Mouse (Mus musculus) kidney, embryonic 16.5 days (tissue): ENCODE data around the gene Hspa12a. TPM values are rescaled to one million over a fixed set of nuclear protein-coding genes. Genes with fewer than 3 reads are reported as not detected.
A peak's percentile ranks its signal among the peaks of the same experiment; 100 is the strongest.

Source experiments
- ATAC-seq: fragments of 200-750 bp; cut with Nextera tagmentation; 2 replicates; pipeline ENCODE4 v1.8.0; 2017; ENCODE audit warnings: moderate TSS enrichment; ENCODE audit not compliant: low FRiP score, low TSS enrichment
- H3K27ac ChIP-seq: fragments of 300-500 bp; sonication (generic); 2 replicates; pipeline ENCODE4 v1.5.1; 2014; ENCODE audit warnings: low read length
- H3K27me3 ChIP-seq: fragments of 300-500 bp; sonication (generic); 2 replicates; pipeline ENCODE4 v1.6.1; 2014; ENCODE audit warnings: low read length, control low read depth, mixed read lengths; ENCODE audit not compliant: insufficient read depth
- H3K36me3 ChIP-seq: fragments of 300-500 bp; sonication (generic); 2 replicates; pipeline ENCODE4 v1.6.1; 2014; ENCODE audit warnings: low read length, control low read depth, mixed read lengths; ENCODE audit not compliant: insufficient read depth
- H3K4me1 ChIP-seq: fragments of 300-500 bp; sonication (generic); 2 replicates; pipeline ENCODE4 v1.6.1; 2014; ENCODE audit warnings: low read length, control low read depth, mixed read lengths; ENCODE audit not compliant: insufficient read depth
- H3K4me2 ChIP-seq: fragments of 300-500 bp; sonication (generic); replicated peaks from 2 replicates; pipeline ENCODE4 v1.6.1; 2014; ENCODE audit warnings: low read depth, low read length
- H3K4me3 ChIP-seq: fragments of 300-500 bp; sonication (generic); 2 replicates; pipeline ENCODE4 v1.5.1; 2014; ENCODE audit warnings: mild to moderate bottlenecking, low read length
- H3K9ac ChIP-seq: fragments of 300-500 bp; sonication (generic); replicated peaks from 2 replicates; pipeline ENCODE4 v1.6.1; 2014; ENCODE audit warnings: low read length
- H3K9me3 ChIP-seq: fragments of 300-500 bp; sonication (generic); 2 replicates; pipeline ENCODE4 v1.6.1; 2016; ENCODE audit warnings: low read length, control low read depth
- WGBS: fragments of 180-500 bp; shearing (Covaris S2); extraction: QIAGEN DNeasy Blood & Tissue Kit; methylation state at CpG from one replicate; pipeline ENCODE4 v1.1.7; 2014; 5-methylcytosine and 5-hydroxymethylcytosine counted together
- polyA plus RNA-seq: library from polyadenylated mRNA; unstranded; fragments of >200 nt; fragmentation: Nextera tagmentation; extraction: Ambion mirVana; gene quantifications from 2 replicates; pipeline ENCODE4 v1.2.1, GENCODE M21; 2015

Hspa12a gene
- polyA plus RNA-seq, 1 experiment from 2014 or later, result 18.1 TPM

DNA sequence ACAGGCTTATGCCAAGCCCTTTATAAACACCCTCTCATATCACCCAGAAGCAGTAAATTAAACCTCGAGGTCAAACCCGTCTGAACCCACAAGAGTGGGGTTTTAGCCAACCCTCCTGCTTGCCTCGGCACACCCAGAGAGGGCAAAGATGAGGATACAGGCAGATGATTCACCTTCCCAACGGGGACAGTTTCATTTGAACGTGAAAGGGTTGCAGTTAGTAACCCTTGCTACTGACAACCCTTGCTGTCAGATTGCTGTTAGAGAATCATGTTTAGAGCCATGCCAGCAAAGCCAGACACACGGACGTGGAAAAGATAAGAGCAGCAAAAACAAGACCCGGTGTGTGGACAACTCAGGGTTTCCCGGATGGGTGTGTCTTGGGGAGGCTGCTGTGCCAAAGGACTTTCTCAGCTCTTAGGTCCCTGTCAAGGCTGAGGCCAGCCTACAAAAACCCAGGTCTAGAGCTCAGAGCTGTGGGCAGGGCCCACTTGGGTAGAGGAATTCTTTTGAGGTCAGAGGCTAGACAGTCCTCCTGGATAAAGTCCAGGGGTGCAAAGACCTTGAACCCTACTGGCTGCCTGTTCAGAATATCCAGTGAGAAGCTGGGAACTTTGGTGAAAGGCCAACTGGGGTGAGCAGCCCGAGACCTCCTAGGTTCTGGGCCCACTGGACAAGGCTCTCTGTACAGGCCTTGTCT, 90.3 kb downstream of the Hspa12a start:
- H3K27ac ChIP-seq, result no peak overlapping the region
- ATAC-seq, result 0 out of 2 replicates have a peak, but pooled peaks have one; percentile 15
- WGBS, result 58% methylated on average over 10 of the region's 10 CpGs

DNA sequence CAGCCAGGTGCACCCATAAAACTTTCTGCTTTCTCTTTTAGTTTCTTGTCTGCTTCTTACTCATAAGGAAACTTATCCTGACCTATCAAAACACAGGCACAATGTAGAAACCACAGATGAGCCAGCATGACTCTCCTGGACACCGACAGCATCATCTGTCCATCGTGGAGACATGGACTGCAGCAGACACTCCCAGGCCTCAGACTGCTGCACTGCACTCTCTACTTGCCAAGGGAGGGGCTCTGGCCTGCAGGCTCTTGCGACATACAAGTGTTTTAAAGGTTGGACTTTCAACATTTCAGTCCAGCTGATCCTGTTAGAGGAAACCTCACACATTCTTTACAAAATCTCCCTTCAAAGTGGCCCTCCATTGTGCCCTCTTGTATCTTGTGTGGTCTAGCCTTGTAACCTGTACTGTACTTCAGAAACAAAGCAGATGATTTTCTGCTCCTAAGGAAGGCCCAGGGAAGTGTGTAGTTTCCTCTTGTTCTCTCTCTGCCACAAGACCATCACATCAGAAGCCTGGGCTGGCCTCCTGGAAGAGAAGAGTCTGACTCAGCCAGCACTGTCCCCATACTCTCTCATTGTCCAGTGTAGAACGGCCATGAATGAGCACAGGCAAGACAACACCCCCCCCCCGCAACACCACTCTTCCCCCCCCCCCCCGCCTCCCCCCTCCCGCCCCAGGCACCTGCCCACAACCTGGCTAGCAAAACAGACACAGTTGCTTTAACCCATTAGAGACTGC, 92.6 kb downstream of the Hspa12a start:
- Histone ChIP-seq H3K9ac (no peak overlapping the region), H3K9me3 (no peaks in the 10 kb centered on the region), H3K36me3 (peaks cover 3% of the 10 kb centered on the region; the same call in 1 of the 2 replicates), H3K4me1 (peaks cover 11% of the 10 kb centered on the region; the same call in 1 of the 2 replicates), H3K27me3 (no peaks in the 10 kb centered on the region), H3K27ac (no peak overlapping the region), H3K4me2 (no peak overlapping the region), H3K4me3 (no peak overlapping the region)
- 55% methylated on average over 5 of the region's 7 CpGs for WGBS
- ATAC-seq, result no peak

More for the DNA sequence above, 90.3 kb downstream of the Hspa12a start:
- Histone ChIP-seq H3K4me2 (no peak overlapping the region), H3K36me3 (no peaks in the 10 kb centered on the region), H3K4me3 (no peak overlapping the region), H3K9ac (no peak overlapping the region), H3K4me1 (peaks cover 11% of the 10 kb centered on the region; the same call in 1 of the 2 replicates), H3K27me3 (no peaks in the 10 kb centered on the region), H3K9me3 (no peaks in the 10 kb centered on the region)

DNA sequence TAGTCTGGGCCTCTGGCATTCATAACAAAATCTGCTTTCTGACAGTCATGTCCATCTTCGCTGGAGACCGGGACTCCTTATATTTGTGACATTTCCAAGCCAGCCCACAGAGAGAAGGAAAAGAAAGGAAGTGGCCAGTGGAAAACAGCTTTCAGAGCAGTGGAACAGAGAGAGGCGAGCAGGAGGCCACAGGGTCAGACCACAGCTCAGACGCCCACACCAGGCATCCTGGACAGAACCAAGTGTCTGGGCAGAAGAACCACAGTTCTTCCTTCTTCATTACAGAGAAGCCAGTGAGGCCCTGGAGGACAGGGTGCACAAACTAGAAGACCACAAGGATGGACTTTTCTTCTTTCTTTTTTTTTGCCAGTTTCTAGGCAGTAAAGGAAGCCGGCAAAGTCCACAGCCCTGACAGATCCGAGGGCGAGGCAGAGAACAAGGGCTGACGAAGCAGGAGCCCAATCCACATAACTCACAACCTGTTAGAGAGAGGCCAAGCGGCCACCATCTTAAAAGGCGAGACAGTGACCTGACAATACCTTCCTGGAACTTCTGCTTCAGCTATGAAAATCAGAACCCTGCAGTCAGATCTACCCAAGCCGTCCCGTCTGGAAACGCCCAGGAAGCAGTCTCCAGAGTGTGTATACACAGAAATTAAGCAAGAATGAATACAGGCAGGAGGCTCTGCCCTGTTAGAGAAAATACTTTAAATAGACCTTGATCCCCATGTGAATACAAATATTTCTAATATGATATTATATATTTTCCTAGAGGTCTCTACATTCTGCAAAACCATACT, 93.9 kb downstream of the Hspa12a start:
- peaks cover 5% of the 10 kb centered on the region; the same call in 1 of the 2 replicates for H3K36me3 ChIP-seq
- ATAC-seq, result no peak
- peaks cover 11% of the 10 kb centered on the region; the same call in 1 of the 2 replicates for H3K4me1 ChIP-seq
- H3K27me3 ChIP-seq, result no peaks in the 10 kb centered on the region
- no peak overlapping the region for H3K4me2 ChIP-seq
- H3K9me3 ChIP-seq, result no peaks in the 10 kb centered on the region
- WGBS, result 66% methylated on average over 13 of the region's 13 CpGs
- H3K9ac ChIP-seq, result no peak overlapping the region
- no peak overlapping the region for H3K4me3 ChIP-seq
- no peak overlapping the region for H3K27ac ChIP-seq

DNA sequence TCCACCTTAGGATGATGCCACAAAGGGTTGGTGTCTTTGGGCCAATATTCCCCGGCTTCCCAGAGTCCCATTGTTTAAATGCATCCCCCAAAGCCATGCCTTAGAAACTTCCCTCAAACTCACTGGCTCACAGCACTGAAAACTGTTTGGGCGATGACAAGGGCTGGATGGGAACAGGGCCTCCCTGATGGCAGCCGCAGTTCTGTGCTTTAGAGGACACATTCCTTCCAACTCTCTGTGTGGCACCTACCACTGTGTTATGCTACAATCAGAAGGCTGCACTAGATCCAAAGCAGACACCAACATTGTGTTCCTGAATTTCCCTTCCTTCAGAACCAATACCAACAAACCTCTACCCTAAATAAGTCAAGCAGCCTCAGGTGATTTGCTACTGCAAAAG, 99.8 kb downstream of the Hspa12a start:
- WGBS, result 84% methylated on average over 3 of the region's 3 CpGs
- H3K9ac ChIP-seq, result no peak overlapping the region
- ATAC-seq, result no peak
- peaks cover 5% of the 10 kb centered on the region; the same call in 1 of the 2 replicates for H3K4me1 ChIP-seq
- H3K27ac ChIP-seq, result no peak overlapping the region
- H3K36me3 ChIP-seq, result peaks cover 5% of the 10 kb centered on the region; the same call in 1 of the 2 replicates
- no peaks in the 10 kb centered on the region for H3K9me3 ChIP-seq
- H3K4me3 ChIP-seq, result no peak overlapping the region
- no peak overlapping the region for H3K4me2 ChIP-seq
- H3K27me3 ChIP-seq, result no peaks in the 10 kb centered on the region

DNA sequence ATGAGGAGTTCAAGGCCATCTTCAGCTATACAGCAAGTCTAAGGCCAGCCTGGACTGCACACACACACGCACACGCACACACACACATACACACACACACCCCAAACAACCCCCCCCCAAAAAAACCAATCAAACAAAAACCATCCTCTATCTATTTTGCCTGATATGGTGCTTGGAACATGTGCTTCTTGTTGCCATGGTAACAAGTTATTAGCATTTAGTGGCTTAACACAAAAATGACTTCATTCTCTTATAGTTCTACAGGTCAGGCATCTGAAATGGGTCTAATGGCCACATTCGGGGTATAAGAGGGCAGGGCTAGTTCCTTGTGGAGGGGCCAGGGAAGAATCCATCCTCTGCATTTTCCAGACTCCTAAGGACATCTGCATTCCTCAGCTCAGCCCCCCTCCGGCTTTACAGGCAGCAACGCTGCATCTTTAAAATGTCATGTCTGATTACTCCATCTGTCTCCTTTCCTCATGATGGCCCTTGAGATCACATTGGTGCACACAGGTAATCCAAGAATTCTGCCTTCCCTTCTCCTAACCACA, 102.7 kb downstream of the Hspa12a start:
- WGBS, result 85% methylated on average over 5 of the region's 5 CpGs
- Histone ChIP-seq H3K27me3 (no peaks in the 10 kb centered on the region), H3K27ac (no peak overlapping the region), H3K4me2 (no peak overlapping the region), H3K4me3 (no peak overlapping the region), H3K9ac (no peak overlapping the region), H3K36me3 (peaks cover 1% of the 10 kb centered on the region; the same call in 1 of the 2 replicates), H3K9me3 (no peaks in the 10 kb centered on the region), H3K4me1 (peaks cover 11% of the 10 kb centered on the region; the same call in 1 of the 2 replicates)
- ATAC-seq, result no peak

DNA sequence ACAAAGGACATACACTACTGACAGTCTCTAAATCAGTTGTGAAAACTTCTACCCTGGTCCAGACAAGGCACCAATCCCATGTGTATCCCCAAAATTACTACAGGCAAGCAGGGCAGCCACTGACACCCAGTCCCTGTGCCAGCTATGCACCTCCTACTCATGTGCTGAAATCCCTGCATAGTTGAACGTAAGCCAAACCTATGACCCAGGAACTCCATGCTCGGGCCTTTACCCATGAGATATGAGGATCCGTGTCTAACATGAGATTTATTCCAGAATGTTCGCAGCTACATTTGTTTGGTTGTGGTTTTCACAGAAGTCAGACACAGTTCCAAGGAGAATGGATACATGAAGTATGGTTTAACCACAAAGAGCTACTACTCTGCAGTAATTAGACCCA, 103.6 kb downstream of the Hspa12a start:
- Histone ChIP-seq H3K4me3 (no peak overlapping the region), H3K36me3 (no peaks in the 10 kb centered on the region), H3K27ac (no peak overlapping the region), H3K4me1 (peaks cover 11% of the 10 kb centered on the region; the same call in 1 of the 2 replicates), H3K4me2 (no peak overlapping the region), H3K27me3 (no peaks in the 10 kb centered on the region), H3K9me3 (no peaks in the 10 kb centered on the region), H3K9ac (no peak overlapping the region)
- 74% methylated on average over 4 of the region's 4 CpGs for WGBS
- no peak for ATAC-seq

DNA sequence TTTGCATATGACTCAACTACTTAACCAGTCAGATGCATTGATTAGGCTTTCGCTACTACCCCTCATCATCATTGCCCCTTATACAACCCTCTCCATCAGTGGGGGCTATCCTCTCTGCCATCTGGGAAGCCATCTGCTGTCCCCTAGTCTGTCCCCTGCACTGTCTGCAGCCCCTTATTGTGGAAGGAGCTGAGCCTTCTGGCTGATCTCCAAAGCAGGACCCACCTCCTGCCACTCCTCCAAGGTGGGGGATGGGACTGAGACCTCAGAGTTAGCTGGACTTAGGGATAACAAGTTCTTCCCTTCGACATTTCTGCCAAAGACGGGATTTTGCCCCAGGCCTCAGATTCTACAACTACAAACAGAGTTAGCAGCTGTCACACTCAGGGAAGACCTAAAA, 104.1 kb downstream of the Hspa12a start:
- H3K9me3 ChIP-seq, result no peaks in the 10 kb centered on the region
- no peak overlapping the region for H3K4me2 ChIP-seq
- H3K27ac ChIP-seq, result peak overlapping the region; percentile 23; the same call in 1 of the 2 replicates
- no peak for ATAC-seq
- WGBS, result 75% methylated on average over 3 of the region's 3 CpGs
- H3K9ac ChIP-seq, result no peak overlapping the region
- no peak overlapping the region for H3K4me3 ChIP-seq
- H3K36me3 ChIP-seq, result no peaks in the 10 kb centered on the region
- no peaks in the 10 kb centered on the region for H3K27me3 ChIP-seq
- peaks cover 14% of the 10 kb centered on the region; the same call in 1 of the 2 replicates for H3K4me1 ChIP-seq

DNA sequence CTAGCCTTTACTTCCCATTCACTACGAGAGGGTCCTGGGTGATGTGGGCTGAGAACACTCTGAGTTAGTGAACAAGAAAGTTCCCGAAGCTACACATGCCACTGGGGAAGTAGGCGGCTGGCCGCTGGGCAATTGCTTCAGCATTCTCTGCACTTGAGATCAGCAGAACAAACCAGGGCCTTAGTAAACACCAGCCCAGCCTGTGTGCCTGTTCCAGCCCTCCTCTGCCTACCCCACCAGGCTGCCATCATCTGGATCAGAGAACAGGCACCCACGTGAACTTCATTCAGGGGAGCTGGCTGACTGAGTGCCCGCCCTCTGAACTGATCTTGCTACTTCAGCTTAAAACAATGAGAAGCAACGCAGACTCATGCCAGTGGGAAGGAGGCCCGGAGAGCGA, 104.7 kb downstream of the Hspa12a start:
- peak; percentile 25; the same call in 1 of the 2 replicates for ATAC-seq
- no peak overlapping the region for H3K4me2 ChIP-seq
- peak overlapping the region; percentile 23 for H3K27ac ChIP-seq
- H3K36me3 ChIP-seq, result no peaks in the 10 kb centered on the region
- no peak overlapping the region for H3K9ac ChIP-seq
- H3K9me3 ChIP-seq, result no peaks in the 10 kb centered on the region
- H3K4me1 ChIP-seq, result peaks cover 20% of the 10 kb centered on the region
- WGBS, result 65% methylated on average over 9 of the region's 9 CpGs
- H3K27me3 ChIP-seq, result no peaks in the 10 kb centered on the region
- no peak overlapping the region for H3K4me3 ChIP-seq

DNA sequence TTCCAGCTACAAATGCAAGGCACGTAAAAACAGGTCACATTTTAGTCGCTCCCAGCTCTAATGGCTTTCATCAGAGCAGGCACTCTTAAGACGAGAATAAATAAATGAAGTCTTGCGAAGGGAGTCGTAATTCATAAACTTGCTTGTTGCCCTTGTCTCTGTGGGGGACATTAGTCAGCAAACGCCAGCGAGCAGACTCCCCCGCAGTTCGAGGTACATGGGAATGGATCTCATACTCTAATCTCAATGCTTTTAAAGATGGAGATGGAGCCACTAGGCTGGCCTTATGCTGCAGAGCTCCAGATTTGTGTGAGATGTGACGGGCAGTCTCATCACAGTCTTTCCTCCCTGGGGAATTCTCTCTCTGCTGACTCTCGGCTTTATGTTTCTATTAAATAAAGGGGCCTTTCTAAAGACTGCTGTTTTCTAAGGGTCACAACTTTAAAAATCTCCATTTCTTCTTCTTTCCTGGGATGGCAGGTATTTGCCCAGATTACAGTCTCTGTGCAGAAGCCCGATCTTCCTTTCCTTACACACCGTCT, 109.7 kb downstream of the Hspa12a start:
- Histone ChIP-seq H3K27ac (peak overlapping the region; percentile 22; the same call in 1 of the 2 replicates), H3K4me1 (peaks cover 21% of the 10 kb centered on the region), H3K36me3 (no peaks in the 10 kb centered on the region), H3K9me3 (no peaks in the 10 kb centered on the region), H3K9ac (no peak overlapping the region), H3K27me3 (no peaks in the 10 kb centered on the region), H3K4me2 (no peak overlapping the region), H3K4me3 (no peak overlapping the region)
- WGBS, result 19% methylated on average over 13 of the region's 13 CpGs
- no peak for ATAC-seq
